Mouse (Mus musculus) neural tube, embryonic 15.5 days (tissue): ENCODE measurements around the gene Suds3. TPM values are rescaled to one million over a fixed set of nuclear protein-coding genes. Genes with fewer than 3 reads are reported as not detected.

Experiments
- ATAC-seq: fragments of 200-750 bp; cut with Nextera tagmentation; 2 replicates; pipeline ENCODE4 v1.8.0; 2017; ENCODE audit warnings: mild to moderate bottlenecking, moderate TSS enrichment, moderate library complexity; ENCODE audit not compliant: low FRiP score
- H3K27ac ChIP-seq: fragments of 300-500 bp; sonication (generic); replicated peaks from 2 replicates; pipeline ENCODE4 v1.5.1; 2015; ENCODE audit warnings: mild to moderate bottlenecking, inconsistent platforms
- H3K27me3 ChIP-seq: fragments of 300-500 bp; sonication (generic); replicated peaks from 2 replicates; pipeline ENCODE4 v1.6.1; 2015; ENCODE audit warnings: inconsistent platforms
- H3K36me3 ChIP-seq: fragments of 300-500 bp; sonication (generic); 2 replicates; pipeline ENCODE4 v1.6.1; 2015; ENCODE audit warnings: inconsistent platforms
- H3K4me1 ChIP-seq: fragments of 300-500 bp; sonication (generic); 2 replicates; pipeline ENCODE4 v1.6.1; 2015; ENCODE audit warnings: inconsistent platforms
- H3K4me2 ChIP-seq: fragments of 300-500 bp; sonication (generic); 2 replicates; pipeline ENCODE4 v1.6.1; 2015; ENCODE audit warnings: inconsistent platforms, mild to moderate bottlenecking, moderate library complexity
- H3K4me3 ChIP-seq: fragments of 300-500 bp; sonication (generic); replicated peaks from 2 replicates; pipeline ENCODE4 v1.5.1; 2015; ENCODE audit warnings: mild to moderate bottlenecking, inconsistent platforms
- H3K9ac ChIP-seq: fragments of 300-500 bp; sonication (generic); replicated peaks from 2 replicates; pipeline ENCODE4 v1.6.1; 2015; ENCODE audit warnings: mild to moderate bottlenecking, inconsistent platforms
- H3K9me3 ChIP-seq: fragments of 300-500 bp; sonication (generic); replicated peaks from 2 replicates; pipeline ENCODE4 v1.6.1; 2016; ENCODE audit warnings: inconsistent platforms
- WGBS: fragments of 180-500 bp; shearing (Covaris S2); methylation state at CpG from one replicate; pipeline ENCODE4 v1.1.7; 2015; ENCODE audit warnings: mixed read lengths; 5-methylcytosine and 5-hydroxymethylcytosine counted together
- polyA plus RNA-seq: library from polyadenylated mRNA; unstranded; fragments of >200 nt; fragmentation: Nextera tagmentation; extraction: Ambion mirVana; gene quantifications from 2 replicates; pipeline ENCODE4 v1.2.1, GENCODE M21; 2015

Suds3 gene
- polyA plus RNA-seq, 1 experiment from 2014 or later, result 81.9 TPM

DNA sequence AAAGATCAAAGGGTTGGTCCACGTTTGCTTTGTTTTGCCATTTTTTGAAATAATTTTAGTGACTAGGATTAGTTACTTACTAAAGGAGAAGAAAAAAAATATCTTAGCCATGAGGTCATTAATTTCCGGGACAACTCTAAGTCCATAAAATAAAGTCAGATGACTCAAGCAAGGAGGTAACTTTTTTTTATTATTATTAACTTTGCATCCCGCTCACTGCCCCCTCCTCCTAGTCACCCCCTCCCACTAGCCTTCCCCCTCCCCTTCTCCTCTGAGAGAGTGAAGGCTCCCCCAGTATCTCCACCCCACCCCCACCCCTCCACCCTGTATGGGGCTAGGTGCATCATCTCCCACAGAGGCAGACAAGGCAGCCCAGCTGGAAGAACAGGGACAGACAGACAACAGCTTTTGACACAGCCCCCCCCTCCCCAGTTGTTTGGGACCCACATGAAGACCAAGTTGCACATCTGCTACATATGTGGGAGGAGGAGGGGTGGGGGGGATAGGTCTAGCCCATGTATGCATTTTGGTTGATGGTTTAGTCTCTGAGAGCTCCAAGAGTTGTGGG lies 19.1 kb upstream of the Suds3 start:
- no peak overlapping the region for H3K4me3 ChIP-seq
- peaks cover 8% of the 10 kb centered on the region for H3K4me1 ChIP-seq
- H3K4me2 ChIP-seq, result no peak overlapping the region
- H3K9ac ChIP-seq, result no peak overlapping the region
- H3K27me3 ChIP-seq, result no peaks in the 10 kb centered on the region
- no peaks in the 10 kb centered on the region for H3K9me3 ChIP-seq
- H3K27ac ChIP-seq, result no peak overlapping the region
- ATAC-seq, result no peak
- H3K36me3 ChIP-seq, result no peaks in the 10 kb centered on the region
- WGBS, result 80% methylated on average over 3 of the region's 3 CpGs

DNA sequence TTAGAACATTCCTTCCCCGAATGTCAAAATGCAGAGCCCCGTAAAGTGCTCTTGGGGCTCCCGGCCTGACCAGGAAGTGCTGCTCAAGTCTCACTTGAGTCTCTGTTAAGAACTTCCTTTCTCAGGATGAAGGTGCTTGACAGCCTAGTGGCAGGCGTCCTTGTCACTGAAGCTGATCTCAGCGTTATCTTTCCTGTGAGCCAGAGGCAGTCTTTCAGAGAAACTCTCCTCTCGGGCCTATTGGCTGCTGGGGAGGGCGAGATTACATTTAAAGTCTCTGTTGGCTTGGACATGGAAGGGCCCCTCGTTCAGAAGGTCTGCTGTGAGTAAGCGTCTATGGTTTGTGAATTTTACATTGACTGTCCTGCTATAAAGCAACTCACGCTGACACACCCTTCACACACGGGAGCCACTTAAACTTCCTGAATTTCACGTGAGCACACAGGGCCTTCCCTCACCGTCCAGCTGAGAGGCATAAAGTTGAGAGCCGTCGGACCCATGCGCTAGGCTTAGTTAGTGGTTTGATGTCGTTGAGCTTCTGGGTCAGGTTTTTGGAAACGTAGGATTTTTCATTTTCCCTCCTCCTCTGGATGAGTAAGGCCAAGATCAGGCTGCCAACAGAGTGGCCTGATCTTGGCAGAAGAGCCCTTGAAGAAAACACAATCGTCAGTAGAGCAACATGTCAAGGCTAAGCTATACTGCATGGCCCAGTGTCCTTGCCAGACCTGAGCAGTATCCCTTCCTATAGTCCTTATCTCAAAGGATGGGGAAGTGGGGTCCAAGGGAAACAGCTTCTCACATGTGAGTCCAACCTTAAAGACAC lies 18.4 kb upstream of the Suds3 start:
- Histone ChIP-seq H3K27ac (no peak overlapping the region), H3K27me3 (no peaks in the 10 kb centered on the region), H3K9ac (no peak overlapping the region), H3K4me1 (peaks cover 8% of the 10 kb centered on the region), H3K4me2 (no peak overlapping the region), H3K36me3 (no peaks in the 10 kb centered on the region), H3K4me3 (no peak overlapping the region), H3K9me3 (no peaks in the 10 kb centered on the region)
- 81% methylated on average over 19 of the region's 19 CpGs for WGBS
- no peak for ATAC-seq

DNA sequence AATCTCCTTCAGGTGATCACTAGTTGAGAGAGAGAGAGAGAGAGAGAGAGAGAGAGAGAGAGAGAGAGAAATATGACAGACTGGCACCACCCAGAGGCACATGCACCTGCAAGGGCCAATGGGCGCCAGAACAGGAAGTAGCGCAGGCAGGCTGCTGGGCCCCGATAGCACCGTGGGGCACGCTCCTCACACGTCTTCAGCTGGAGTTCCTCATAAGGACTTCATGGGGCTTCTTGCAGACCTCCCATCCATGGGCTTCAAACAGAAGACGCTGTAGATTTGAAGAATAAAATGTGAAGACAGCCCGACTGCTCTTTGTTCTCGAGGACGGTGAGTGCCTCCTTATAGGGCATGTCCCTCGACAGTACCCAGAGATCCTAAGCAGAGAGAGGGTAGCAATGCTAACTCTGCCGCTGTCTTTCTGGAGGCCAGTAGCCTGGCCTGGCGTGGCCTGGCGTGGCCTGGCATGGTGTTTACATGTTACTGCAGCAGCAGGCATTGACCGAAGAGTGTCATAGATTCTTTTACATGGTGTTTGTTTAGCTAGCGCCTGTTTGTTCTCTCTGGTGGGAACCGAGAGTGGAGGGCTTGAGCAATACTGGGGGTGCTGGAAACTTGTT lies 17.6 kb upstream of the Suds3 start:
- ATAC-seq, result no peak
- no peak overlapping the region for H3K4me2 ChIP-seq
- no peak overlapping the region for H3K27ac ChIP-seq
- H3K4me1 ChIP-seq, result peaks cover 8% of the 10 kb centered on the region
- no peaks in the 10 kb centered on the region for H3K36me3 ChIP-seq
- H3K4me3 ChIP-seq, result no peak overlapping the region
- no peak overlapping the region for H3K9ac ChIP-seq
- WGBS, result 89% methylated on average over 17 of the region's 17 CpGs
- no peaks in the 10 kb centered on the region for H3K9me3 ChIP-seq
- no peaks in the 10 kb centered on the region for H3K27me3 ChIP-seq

DNA sequence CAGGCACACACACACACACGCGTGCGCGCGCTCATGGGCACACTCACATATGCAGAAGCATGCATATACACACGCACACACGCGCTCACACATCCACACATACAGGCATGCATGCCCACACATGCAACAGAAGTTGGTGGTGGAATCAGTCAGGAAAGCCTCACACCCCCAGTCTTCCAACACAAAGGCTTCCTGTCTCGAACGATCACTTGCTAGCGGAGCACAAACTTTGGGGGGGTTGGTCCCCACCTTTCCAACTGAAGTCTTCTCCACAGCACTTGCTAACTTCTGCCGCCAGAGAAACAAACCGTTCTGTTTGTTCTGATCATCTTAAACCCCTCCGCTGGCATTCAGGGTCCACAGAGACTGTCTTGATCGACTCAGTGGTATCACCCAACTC lies 14.8 kb upstream of the Suds3 start:
- H3K4me1 ChIP-seq, result peaks cover 6% of the 10 kb centered on the region; the same call in 1 of the 2 replicates
- no peak for ATAC-seq
- no peaks in the 10 kb centered on the region for H3K9me3 ChIP-seq
- H3K36me3 ChIP-seq, result no peaks in the 10 kb centered on the region
- no peak overlapping the region for H3K9ac ChIP-seq
- no peak overlapping the region for H3K4me3 ChIP-seq
- H3K27ac ChIP-seq, result no peak overlapping the region
- H3K27me3 ChIP-seq, result no peaks in the 10 kb centered on the region
- whole genome bisulfite sequencing, result 93% methylated on average over 15 of the region's 15 CpGs
- H3K4me2 ChIP-seq, result no peak overlapping the region

DNA sequence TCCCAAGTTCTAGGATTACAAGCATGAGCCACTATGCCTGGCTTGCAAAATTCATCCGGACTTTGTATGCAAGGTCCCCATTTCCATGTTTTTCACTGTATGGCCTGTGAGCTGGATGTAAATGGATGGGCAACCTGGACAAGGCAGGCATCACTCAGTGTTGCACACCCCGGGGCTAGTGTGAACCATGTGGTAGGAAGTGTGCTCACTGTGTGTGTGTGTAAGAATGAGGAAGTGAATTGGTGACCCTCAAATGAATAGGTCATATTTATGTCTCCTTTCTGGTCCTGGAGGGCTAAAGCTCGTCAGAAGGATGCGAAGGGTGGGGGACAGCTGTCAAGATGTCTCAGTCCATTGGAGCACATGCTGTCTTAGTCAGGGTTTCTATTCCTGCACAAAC lies 11.1 kb upstream of the Suds3 start:
- WGBS, result 82% methylated on average over 4 of the region's 4 CpGs
- H3K4me1 ChIP-seq, result no peaks in the 10 kb centered on the region

DNA sequence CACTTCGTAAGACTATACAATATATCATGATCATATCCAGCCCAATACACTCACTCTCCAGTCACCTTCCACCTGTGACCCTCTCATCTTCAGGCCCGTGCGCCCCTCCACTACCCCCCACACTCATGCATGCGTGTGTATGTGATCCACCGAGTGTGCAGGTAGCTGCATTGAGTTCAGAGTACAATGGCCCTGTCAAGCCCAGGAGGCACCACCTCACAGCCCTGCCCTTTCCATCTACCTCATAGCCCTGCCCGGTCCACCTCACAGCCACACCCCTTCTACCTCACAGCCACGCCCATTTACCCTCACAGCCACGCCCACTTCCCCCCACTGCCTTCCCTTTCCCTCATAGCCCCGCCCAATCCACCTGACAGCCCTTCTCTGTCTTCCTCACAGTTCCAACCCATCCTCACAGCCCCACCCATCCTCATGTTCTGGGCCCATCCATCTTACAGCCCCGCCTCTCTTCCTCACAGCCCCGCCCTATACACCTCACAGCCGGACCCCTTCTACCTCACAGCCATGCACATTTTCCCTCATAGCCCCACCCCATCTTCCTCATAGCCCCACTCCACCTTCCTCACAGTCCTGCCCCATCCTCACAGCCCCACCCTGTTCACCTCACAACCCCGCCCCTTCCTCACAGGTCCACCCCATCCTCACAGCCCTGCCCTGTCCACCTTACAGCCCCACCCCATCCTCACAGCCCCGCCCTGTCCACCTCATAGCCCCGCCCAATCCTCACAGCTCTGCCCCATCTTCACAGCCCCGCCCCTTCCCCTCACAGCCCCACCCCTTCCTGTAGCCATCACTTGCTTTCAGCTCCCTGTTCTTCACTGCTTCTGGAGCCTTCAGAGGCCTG lies 9.8 kb upstream of the Suds3 start:
- H3K27me3 ChIP-seq, result peaks cover 6% of the 10 kb centered on the region; the same call in 1 of the 2 replicates
- ATAC-seq, result no peak
- H3K9ac ChIP-seq, result no peak overlapping the region
- H3K36me3 ChIP-seq, result no peaks in the 10 kb centered on the region
- H3K4me2 ChIP-seq, result no peak overlapping the region
- H3K9me3 ChIP-seq, result no peaks in the 10 kb centered on the region
- H3K4me3 ChIP-seq, result no peak overlapping the region
- H3K27ac ChIP-seq, result no peak overlapping the region
- peaks cover 10% of the 10 kb centered on the region for H3K4me1 ChIP-seq
- 84% methylated on average over 16 of the region's 16 CpGs for WGBS

More for the DNA sequence above, 11.1 kb upstream of the Suds3 start:
- Histone ChIP-seq H3K36me3 (no peaks in the 10 kb centered on the region), H3K27ac (no peak overlapping the region), H3K27me3 (no peaks in the 10 kb centered on the region), H3K4me2 (no peak overlapping the region), H3K4me3 (no peak overlapping the region), H3K9ac (no peak overlapping the region), H3K9me3 (no peaks in the 10 kb centered on the region)
- no peak for ATAC-seq

DNA sequence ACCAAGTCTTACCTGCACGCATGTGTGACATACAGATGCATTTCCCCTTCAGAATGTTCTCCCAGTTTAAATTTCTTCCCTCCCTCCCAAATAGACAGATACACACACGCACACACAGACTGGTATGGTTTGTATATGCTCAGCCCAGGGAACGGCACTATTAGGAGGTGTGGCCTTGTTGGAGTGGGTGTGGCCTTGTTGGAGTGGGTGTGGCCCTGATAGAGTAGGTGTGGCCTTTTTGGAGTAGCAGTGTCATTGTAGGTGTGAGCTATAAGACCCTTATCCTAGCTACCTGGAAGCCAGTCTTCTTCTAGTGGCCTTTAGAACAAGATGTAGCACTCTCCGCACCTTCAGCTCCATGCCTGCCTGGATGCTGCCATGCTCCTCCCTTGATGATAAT lies 7.9 kb upstream of the Suds3 start:
- ATAC-seq, result no peak
- peaks cover 6% of the 10 kb centered on the region; the same call in 1 of the 2 replicates for H3K27me3 ChIP-seq
- H3K36me3 ChIP-seq, result no peaks in the 10 kb centered on the region
- 95% methylated on average over 4 of the region's 4 CpGs for WGBS
- H3K4me1 ChIP-seq, result peaks cover 20% of the 10 kb centered on the region
- no peak overlapping the region for H3K4me3 ChIP-seq
- no peaks in the 10 kb centered on the region for H3K9me3 ChIP-seq
- H3K4me2 ChIP-seq, result no peak overlapping the region
- no peak overlapping the region for H3K27ac ChIP-seq
- no peak overlapping the region for H3K9ac ChIP-seq

DNA sequence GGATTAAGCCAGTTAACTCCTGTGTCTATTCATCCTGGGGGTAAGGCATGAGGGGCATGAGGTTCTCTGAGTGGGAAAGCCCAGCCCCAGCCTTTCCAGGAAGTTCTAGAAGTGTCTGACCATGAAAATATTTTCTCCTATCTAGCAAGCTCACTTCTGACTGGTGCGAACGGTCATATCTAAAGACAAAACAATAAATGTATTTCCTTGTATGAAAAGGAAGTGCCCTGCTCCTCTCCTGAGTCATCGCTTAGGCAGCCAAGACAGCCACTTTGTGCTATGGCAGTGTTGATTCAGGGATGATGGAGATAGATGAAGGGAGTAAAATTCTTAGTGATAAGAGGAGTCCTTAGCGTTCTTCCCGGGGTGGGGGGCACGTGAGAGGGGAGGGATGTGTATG lies 7.2 kb upstream of the Suds3 start:
- 92% methylated on average over 6 of the region's 6 CpGs for WGBS
- H3K27me3 ChIP-seq, result peaks cover 6% of the 10 kb centered on the region; the same call in 1 of the 2 replicates
- no peak overlapping the region for H3K9ac ChIP-seq
- no peak overlapping the region for H3K27ac ChIP-seq
- H3K36me3 ChIP-seq, result no peaks in the 10 kb centered on the region
- ATAC-seq, result no peak
- H3K9me3 ChIP-seq, result no peaks in the 10 kb centered on the region
- peaks cover 22% of the 10 kb centered on the region for H3K4me1 ChIP-seq
- no peak overlapping the region for H3K4me2 ChIP-seq
- H3K4me3 ChIP-seq, result no peak overlapping the region

DNA sequence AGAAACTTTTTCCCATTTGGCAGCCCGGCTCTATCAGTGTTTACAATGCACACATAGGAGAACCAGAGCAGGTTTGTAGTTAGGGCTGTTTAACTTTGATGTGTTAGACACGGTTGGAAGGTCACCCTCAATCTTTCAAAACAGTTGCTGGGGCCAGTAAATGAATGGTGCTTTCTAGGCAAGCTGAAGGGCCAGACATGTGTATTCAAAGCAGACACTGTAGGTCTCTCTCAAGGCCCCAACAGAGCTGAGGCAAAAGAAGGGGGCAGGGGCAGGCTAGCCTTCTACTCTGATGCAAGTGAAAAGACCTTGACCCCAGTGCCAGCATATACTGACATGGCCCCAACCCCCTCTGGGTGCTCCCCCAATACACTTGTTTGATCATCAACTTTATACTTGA lies 5.7 kb upstream of the Suds3 start:
- 6% methylated on average over 2 of the region's 2 CpGs for WGBS
- Histone ChIP-seq H3K27me3 (peaks cover 6% of the 10 kb centered on the region; the same call in 1 of the 2 replicates), H3K9me3 (no peaks in the 10 kb centered on the region), H3K27ac (no peak overlapping the region), H3K4me1 (peaks cover 22% of the 10 kb centered on the region), H3K9ac (0 out of 2 replicates have a peak overlapping the region, but pooled peaks have one; percentile 62), H3K36me3 (no peaks in the 10 kb centered on the region), H3K4me3 (no peak overlapping the region; the same call in 1 of the 2 replicates), H3K4me2 (peak overlapping the region; percentile 97)
- ATAC-seq, result no peak

DNA sequence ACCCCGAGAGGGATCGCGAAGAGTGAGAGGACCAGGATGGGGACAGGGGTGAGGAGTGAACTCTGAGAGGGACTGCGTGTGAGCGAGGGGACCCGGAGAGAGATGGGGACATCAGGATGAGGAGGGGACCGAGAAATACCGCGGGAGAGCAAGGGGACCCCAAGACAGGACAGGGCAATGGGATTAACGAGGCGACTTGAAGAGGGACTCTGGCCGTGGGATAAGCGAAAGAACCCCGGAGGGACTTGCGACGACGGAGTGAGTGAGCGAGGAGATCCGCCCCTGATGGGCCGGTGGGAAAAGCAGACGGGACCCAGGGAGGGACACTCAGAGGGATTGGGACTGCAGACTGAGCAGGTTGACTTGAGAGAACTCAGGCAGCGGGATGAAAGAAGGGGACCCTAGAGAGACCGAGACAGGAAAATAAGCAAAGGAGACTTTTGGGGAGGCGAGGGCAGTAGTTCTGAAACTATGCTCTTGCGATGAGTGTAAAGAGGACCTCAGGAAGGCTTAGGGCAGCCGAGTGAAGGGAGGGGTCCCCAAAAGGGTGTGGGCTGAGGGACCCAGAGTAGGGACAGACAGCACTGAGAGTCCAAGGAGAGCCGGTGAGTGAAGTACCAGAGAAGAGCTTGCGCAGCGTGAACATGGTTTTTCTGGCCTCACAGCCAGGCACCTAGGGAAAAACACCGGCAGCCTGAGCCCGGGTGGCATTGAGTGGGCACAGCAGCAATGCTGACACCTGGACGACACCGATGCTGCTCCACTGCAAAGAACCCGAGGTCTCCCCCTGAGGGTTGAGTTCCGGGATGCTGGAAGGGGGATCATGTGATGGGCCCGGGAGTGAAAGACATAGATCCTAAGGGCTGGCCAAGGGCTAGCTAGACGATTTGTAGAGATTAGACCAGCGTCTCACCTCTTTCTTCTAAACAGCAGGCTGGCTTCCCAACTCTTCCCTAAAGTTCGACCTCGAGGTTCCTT lies 4.9 kb upstream of the Suds3 start:
- H3K4me1 ChIP-seq, result peaks cover 24% of the 10 kb centered on the region
- H3K27ac ChIP-seq, result peak overlapping the region; percentile 65; the same call in 1 of the 2 replicates
- H3K4me2 ChIP-seq, result peak overlapping the region; percentile 97
- H3K9me3 ChIP-seq, result no peaks in the 10 kb centered on the region
- H3K36me3 ChIP-seq, result no peaks in the 10 kb centered on the region
- H3K9ac ChIP-seq, result peak overlapping the region; percentile 62
- WGBS, result 2% methylated on average over 40 of the region's 40 CpGs
- no peak for ATAC-seq
- peaks cover 6% of the 10 kb centered on the region; the same call in 1 of the 2 replicates for H3K27me3 ChIP-seq
- H3K4me3 ChIP-seq, result peak overlapping the region; percentile 87
